Mouse (Mus musculus): ENCODE measurements around the gene Dglucy.

The Dglucy gene

DNA sequence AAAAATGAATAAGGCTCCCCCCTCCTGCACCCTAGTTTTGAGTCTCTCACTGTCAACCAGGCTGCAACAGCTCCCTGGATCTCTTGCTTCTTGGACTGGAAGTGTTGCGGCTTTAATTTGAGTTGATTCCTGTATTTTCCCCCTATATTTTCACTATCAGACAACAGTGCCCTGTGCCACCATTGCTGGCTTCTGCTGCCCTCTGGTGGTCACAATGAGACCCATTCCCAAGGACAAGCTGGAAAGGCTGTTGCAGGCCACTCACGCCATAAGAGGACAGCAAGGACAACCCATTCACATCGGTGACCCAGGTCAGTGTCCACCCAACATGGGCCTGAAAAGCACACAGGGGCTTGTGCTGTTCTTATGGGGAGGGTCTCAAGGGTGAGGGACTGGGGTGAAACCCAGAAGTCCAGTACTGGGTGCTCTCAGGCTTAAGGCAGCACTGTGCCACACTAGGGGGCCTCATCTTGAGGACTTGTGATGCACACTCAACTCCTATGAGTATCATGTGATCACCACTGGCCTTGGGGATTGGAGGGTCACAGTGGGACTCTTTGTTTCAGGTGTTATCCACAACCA is 62.4 kb downstream of the Dglucy start:
- DNase-seq (ENCODE audit: low read depth, low spot score): peak; percentile 84

DNA sequence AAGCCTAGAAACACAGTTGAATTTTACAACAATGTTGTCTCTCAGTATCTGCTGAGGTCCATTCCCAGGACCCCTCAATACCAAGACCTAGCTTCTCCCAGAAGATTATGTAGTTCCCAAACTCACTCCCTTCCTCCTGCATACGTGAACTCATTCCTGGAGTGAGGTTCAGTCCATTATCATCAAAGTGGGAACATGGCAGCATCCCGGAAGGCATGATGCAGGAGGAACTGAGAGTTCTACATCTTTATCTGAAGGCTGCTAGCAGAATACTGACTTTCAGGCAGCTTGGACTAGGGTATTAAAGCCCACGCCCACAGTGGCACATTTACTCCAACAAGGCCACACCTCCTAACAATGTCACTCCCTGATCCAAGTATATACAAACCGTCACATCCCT is 64.3 kb downstream of the Dglucy start:
- DNase-seq (ENCODE audit: low read depth, low spot score): no peak

DNA sequence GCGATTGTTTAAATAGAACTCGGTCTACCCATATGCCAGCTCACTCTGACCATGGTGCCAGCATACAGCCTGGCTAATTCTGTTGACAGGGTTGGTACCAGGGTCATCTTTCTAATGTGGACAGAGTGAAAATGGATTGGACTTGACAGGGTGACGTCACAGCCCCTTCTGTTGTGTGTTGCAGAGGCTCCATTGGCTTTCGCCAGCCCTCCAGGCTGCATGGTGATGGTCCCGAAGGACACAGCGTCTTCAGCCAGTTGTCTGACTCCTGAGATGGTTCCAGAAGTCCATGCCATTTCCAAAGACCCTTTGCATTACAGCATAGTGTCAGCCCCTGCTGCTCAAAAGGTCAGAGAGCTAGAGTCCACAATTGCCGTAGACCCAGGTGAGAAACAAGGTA is 65.7 kb downstream of the Dglucy start:
- no peak for DNase-seq (ENCODE audit: low read depth, low spot score)

DNA sequence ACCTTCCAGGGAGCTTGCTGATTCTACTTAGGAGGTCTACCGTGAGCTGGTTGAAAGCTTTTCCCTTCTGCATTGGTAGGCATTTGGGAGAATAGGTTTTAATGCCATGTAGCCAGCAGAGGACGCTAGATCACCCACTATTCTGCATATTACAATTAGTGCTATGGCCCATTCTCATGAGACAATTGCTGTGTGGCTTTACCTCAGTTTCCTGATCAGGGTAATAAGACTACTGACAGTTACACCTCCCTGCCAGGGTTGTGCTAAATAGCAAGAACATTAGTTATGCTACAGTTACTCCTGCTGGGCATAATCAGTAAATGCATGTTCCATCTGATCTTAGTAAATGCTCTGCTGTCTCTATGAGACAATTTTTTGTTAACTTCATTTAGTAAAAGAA is 67.0 kb downstream of the Dglucy start:
- DNase-seq (ENCODE audit: low read depth, low spot score): no peak

DNA sequence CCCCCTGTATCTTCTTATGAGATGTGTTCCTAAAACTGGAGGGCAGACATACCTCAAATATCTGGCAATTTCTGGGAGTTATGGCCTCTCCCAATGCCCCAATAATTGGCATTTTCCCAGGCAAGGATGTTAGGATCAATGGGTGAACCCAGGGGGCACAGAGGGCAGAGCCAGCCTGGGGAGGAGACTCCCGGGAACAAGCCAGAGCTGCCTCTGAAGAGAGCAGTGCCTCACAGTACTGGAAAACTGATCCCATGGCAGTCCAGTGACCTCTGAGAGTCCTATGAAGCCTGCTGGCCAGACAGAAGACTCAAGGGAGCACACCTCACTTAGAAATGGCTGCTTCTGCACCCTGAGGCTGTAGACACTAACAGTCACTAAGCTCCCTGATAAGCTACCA is 67.7 kb downstream of the Dglucy start:
- DNase-seq (ENCODE audit: low read depth, low spot score): no peak

DNA sequence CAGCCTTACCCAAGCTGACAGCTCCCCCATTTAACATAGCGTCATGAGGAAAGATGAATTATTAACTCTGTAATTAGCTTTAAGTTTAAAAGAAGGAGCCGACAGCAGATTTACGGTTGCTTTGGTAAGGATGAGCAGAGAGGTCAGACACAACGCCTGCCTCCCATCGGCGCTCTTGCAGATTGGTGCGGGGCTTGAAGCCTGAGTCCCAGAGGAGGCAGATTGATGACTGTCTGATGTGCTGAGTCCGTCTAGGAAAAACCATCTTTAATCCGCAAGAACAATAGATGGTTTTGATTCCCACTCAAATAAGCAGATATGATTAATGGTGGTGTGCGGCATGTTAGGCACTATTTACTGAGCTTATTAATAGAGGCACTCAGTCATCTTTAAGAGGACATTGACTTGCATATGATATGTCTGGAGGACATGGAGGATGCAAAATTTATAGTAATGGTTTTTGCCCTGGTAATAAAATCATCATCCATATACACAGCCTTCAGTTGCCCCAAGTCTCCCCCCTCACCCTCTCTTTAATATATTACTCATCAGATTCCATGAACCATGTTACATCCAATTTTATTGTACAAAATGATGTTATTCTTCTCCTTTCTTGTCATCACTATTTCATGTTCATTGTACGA is 68.7 kb downstream of the Dglucy start:
- DNase-seq (ENCODE audit: low read depth, low spot score): no peak

DNA sequence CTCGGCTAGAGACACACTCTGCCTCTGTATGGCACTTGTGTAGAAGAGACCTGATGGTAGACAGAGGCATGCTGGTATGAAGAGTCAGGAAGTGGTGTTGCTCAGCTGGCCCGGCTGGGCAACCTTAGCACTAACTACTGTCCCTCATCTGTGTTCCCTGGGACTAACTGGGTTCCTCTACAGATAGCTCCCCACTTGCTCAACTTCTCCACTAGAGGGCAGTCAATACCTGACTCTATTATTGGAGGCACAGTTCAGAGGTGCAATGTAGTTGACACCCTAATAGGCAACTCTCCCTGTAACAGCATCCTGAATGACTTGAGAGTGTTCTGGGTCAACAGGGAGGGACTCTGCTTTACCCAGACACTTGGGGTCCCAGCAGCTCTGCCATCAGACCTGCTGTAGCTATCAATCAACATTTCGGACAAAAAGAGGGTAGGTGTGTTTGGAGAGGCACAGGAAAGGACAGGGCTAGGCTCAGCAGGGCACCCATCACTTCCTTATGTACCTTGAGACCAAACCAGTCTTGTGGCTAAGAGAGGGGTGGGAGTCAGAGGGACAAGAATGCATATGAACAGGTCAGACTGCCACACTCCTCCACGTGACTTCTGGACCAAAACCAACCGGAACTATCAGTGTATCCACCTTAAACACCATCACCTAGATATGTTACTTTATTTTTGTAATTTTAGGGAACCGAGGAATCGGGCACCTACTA is 70.7 kb downstream of the Dglucy start:
- peak; percentile 51 for DNase-seq (ENCODE audit: low read depth, low spot score)

DNA sequence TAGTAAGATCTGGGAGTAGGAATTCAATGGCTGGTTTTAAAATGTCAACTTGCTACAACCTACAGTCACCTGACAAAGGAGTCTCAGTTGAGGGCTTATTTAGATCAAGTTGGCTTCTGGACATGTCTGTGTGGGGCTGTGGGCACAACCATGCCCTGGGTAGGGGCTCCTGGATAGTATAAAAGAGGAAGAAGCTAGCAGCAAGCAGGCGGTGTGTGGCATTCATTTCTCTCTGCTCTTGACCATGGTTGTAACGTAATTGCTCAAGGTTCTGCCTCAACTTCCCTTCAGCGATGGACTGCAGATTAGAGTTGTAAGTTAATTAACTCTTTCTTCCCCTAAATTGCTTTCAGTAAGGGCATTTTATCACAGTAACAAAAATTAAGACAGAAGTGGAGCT is 73.5 kb downstream of the Dglucy start:
- no peak for DNase-seq (ENCODE audit: low read depth, low spot score)

DNA sequence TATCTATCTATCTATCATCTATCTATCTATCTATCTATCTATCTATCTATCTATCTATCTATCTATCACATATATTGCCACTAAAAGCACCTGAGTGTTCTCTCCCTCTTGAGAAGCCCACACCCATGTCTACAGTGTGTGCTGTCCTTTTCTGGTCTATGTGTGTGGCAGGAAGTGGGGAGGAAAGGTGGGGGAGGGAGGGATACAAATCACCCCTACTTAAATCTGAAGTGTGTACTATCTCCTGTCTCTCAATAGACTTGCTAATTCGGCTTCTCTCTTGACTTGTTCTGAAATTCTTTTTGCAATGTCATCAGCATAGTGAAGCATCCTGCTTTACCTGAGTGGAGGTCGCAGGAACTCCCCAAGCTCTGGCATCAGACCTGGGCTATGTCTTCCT is 77.5 kb downstream of the Dglucy start:
- DNase-seq (ENCODE audit: low read depth, low spot score): no peak

DNA sequence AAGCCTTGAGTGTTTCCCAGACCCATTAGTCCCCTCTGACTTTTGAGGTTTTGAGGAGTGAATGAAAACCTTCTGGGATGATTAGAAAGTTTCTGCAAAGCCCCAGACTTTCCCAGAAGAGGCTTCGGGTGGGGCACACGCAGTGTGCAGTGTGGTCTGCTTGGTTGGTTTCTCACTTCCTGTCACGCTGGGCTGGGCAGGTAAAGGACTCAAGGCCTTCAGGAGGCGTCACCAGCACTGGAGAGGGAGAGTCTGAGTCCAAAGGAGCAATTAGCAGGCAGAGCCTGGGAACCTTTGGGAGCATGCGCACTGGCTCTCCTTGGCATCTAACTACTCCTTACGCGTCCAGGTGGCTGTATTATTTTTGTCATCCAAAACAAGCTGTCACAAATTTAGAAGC is 78.9 kb downstream of the Dglucy start:
- no peak for DNase-seq (ENCODE audit: low read depth, low spot score)

DNA sequence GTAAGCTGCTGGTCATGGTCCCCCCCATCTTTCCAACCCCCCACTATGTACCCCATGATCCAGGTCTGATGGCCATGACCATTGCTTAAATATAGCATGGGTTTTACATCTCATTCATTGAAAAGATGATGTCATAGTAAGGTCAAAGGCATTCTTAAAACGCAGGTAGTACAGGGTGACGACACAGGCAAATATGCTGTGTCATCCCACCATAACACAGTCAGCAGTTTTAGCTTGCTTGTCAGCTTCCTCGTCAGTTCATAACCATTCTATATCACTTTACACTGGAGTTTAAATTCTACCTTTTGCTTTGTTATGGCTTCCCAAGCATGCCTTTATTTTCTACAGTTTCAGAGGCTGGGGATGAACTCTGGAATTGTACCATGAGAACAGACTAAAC is 83.4 kb downstream of the Dglucy start:
- DNase-seq (ENCODE audit: low read depth, low spot score): no peak

DNA sequence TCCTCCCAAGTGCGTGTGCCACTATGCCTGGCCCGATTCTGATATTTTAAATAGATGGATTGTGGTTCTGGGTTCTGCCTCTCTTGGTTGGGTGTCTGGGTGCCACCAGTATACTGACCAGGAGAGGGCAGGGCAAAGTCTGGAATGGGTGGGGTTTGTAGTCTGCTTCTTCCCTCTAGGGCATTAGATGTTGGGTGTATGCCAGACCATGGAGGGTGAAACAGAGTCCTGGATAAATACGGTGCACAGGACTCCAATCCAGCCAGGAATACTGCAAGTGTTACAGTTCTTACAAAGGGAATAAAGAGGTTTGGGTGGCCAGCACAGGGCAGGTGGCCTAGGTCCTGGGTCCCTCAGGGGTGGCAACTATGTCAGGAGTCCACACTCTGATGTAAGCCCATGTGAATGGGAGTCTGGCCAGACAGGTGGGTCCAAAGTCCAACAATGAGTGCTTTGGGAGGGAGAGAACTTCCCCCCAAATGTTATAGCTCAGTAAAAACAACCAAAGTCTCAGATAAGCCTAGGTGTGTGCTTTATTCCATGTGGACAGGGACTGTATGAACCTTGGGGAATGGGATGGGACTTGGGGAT is 84.1 kb downstream of the Dglucy start:
- DNase-seq (ENCODE audit: low read depth, low spot score): no peak

DNA sequence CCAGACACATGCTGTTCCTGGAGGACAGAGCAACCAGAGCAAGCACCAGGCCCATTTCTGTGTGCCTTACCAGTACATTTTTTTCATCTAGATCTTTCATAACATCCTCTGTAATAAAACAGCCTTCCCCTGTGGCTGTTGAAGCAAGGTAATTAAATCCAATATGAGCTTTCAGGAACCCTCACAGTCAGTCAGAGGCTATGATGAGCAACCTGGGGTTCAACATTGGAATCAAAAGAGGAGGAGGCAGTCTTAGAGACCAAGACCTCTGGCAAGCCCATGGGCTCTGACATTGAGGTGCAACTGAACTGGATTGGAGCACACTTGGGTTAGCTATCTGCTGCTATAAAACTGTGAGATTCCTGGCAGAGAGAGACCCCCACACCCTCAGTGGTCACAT is 86.2 kb downstream of the Dglucy start:
- no peak for DNase-seq (ENCODE audit: low read depth, low spot score)

DNA sequence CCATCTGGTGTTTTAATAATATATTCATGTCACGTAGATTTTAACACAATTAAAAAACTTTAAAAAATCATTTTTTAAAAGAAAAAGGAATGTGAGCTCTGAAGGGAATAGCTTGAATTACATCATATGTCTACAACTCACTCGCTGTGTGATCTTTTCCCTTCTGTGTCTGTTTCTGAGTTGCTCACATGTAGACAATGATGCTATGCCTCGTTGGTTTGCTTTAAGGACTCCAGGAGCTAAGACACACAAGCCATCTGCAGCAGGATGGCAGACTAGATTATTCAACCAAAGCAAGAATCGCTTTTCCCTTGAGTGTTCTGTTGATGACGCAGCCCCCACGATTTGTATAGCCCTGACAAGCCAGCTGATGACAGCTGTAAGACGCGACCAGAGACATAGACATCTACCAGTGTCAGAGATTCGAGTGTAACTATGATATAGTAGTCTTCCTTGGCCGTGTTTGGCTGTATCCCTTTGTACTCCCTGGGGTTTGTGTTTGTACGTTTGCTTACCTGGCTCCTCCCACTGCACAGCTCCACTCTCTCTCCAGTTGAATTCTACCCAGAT is 86.7 kb downstream of the Dglucy start:
- no peak for DNase-seq (ENCODE audit: low read depth, low spot score)

DNA sequence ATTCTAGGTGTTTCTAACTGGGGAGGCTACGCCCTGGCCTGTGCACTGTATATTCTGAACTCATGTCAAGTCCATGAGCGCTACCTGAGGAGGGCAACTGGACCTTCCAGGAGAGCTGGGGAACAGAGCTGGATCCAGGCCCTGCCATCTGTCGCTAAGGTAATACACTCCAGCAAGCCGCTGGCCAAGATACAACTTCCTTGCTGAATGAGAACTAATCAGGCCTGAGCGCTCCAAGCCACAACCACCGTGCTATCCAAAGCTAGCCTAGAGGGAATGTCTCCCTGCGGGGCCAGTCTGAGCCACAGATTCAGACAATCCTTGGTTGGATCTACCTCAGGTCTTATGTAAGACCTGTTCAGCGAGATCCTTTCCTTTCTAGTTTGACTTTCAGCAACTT is 88.2 kb downstream of the Dglucy start:
- no peak for DNase-seq (ENCODE audit: low read depth, low spot score)

DNA sequence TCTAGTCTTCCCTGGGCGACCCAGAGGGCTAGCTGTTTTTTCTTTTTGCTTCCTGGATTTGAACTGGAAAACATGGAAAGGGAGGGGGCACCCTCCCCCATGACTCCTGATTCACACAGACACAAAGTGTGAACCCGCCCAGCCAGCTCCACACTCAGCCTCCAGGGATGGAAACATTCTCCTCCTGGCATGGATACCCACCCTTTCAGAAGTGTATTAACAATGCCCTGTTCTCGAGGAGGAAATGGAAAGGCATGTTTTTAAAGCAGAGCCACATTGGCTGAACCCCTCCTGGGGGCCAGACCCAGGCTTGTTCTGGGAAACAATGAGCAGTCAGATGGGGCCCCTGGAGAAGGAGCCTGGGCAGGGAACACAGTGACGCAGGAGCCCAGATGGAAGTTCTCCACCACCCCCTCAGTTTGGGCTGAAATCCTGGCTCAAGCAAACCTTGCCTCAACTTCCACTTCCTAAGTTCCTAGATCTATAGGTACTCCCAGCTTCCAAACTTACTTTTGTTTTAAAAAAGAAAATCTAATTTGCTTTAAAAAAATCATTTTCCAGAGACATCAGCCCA is 89.3 kb downstream of the Dglucy start:
- no peak for DNase-seq (ENCODE audit: low read depth, low spot score)

DNA sequence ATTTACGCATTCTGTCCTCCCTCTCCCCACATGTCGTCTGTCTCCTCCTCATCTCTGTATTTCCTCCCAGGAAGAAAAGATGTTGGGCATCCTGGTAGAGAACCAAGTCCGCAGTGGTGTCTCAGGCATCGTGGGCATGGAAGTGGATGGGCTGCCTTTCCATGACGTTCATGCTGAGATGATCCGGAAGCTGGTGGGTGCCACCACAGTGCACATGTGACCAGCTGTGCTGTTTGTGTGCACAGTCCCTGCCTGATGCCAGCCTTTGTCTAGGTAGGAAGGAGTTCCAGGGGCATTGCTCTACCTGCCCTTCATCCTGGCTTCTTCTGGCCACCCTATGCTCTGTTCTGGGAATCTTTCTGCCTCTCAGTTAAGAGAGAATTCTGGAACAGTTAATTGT is 92.4 kb downstream of the Dglucy start:
- DNase-seq (ENCODE audit: low read depth, low spot score): no peak

DNA sequence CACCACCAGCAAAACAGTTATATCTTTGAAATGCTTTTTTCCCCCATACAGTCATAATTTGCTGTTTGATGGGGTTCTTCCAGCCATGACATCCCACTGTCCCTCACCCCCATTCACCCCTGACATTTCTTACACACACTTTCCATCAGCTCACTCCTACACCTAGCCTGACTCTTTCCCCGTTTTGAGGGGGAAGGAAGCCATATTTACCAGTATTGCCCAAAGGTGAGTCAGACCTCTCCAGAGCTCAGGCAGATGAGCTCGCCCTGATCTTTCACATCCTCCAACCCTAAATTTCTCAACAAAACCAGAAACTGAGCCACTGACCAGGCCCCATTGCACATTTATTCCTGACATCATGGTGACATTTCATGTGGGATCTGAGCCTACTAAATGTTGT is 93.0 kb downstream of the Dglucy start:
- DNase-seq (ENCODE audit: low read depth, low spot score): no peak

DNA sequence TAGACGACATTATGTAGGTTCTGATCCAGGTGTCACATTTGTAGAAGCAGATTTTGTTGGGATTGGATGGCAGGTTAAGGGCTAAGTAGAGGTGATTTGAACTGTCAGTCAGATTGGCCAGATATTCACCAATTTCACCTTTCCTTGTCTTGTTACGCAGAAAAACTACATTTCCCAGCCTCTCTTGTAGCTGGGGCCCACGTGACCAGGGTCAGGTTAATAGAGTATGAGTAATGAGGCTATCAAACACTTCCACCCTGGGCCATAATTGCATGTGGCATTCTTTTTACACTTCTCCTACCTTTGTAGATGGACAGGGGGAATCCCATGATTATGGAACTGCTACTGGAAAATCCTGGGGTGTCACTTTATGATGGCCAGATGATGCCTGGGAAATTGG is 94.8 kb downstream of the Dglucy start:
- DNase-seq (ENCODE audit: low read depth, low spot score): no peak

DNA sequence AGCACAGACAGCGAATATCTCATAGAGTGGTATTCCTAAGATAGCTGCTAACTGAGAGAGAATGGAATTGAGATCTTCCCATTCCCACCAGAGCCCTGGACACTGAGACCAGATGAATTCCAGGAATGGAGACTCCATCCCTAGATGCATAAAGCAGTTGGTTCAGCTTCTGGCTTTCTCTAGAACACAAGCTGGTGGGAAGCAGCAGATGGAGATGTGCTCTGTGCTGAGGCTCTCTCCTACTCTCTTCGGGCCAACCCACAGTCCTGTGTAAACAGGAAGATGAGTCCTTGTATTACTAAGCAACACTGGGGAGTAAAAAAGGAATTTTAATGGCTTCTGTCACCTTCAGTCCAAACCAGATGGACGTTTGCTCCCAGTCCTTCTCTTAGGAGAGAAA is 96.7 kb downstream of the Dglucy start:
- DNase-seq (ENCODE audit: low read depth, low spot score): no peak

DNA sequence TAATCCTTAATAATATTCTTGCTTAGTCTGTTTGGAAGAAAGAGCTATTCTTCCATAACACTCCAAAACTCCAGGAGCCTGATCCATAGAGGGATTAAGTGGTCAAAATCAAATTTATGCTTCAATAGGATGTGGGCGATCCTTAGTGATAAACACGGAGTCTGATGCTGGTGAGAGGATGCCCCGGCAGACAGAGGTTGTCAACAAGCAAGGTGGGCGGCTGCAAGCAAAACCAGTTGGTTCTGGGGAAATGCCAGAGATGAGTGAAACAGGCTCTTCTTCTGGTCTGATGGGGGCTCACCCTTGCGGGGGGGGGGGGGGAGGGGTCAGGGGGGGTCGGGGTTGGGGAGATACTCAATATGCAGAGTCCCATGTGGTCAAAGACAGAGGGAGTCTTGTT is 97.1 kb downstream of the Dglucy start:
- no peak for DNase-seq (ENCODE audit: low read depth, low spot score)

DNA sequence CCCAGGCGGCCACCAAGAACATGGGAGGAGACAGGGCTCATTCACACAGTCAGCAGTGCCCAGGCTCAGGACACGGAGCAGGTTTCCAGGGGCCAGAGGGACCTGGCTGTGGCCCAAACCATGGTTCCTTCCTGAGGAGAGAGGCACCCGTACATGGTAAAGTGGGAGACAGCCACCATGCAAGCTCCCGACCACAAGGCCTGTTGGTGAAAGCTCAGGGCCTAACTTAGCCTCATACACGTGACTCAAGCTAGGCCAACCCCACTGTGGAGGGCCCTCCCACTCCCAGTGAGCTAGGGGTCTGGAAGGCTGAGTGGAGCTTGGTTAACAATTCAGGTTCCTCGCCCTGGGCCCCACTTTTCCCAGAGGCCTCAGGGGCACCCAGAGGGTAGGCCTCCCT is 99.1 kb downstream of the Dglucy start:
- no peak for DNase-seq (ENCODE audit: low read depth, low spot score)

Measured in forelimb bud, embryonic 11.5 days (tissue).